Mouse (Mus musculus): ENCODE measurements around the gene Tnpo2.

The Tnpo2 gene

DNA sequence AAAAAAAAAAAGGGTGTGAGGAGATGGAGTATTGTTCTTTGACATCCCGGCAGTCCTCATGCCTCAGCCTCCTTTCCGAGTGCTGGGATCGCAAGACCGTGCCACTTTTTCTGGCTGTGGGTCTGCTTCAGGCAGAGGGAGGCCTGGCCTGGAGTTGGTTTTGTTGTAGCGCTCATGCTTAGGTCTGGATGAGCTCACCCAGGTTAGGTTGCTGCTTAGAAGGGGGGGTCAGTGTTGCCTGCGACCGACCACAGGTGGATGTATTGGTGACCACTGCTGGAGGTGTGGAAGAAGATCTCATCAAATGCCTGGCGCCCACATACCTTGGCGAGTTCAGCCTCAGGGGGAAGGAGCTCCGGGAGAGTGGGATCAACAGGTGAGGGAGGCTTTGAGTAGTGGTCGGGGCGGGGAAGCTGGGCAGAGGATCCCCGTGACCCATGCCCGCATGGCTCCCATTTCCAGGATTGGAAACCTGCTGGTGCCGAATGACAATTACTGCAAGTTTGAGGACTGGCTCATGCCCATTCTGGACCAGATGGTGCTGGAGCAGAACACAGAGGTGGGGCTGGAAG lies 36.4 kb downstream of the Tnpo2 start:
- DNase-seq (ENCODE audit: low read depth): no peak

DNA sequence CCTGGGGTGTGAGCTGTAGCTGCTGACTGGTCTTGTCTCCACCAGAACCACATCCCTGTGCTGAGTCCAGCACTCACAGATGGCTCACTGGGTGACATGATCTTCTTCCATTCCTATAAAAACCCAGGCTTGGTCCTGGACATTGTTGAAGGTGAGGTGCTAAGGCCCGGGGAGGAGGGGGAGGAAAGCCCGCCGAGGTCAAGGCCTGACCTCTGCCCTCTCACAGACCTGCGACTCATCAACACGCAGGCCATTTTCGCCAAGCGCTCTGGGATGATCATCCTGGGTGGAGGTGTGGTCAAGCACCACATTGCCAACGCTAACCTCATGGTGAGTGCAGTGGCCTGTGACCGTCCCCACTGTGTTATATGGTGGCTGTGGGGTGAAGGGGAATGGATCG lies 37.5 kb downstream of the Tnpo2 start:
- DNase-seq (ENCODE audit: low read depth): no peak

DNA sequence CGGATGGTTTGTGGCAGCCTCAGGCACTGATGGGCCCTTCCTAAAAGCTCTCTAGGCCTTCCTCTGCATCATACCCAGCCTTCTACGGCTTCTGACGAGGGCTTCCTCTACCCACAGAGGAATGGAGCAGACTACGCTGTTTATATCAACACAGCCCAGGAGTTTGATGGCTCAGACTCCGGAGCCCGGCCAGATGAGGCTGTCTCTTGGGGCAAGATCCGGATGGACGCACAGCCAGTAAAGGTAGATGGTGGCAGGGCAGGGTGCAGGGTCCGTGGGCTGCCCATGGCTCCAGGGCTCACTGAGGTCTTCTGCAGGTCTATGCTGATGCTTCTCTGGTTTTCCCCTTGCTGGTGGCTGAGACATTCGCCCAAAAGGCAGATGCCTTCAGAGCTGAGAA lies 37.9 kb downstream of the Tnpo2 start:
- DNase-seq (ENCODE audit: low read depth): no peak

DNA sequence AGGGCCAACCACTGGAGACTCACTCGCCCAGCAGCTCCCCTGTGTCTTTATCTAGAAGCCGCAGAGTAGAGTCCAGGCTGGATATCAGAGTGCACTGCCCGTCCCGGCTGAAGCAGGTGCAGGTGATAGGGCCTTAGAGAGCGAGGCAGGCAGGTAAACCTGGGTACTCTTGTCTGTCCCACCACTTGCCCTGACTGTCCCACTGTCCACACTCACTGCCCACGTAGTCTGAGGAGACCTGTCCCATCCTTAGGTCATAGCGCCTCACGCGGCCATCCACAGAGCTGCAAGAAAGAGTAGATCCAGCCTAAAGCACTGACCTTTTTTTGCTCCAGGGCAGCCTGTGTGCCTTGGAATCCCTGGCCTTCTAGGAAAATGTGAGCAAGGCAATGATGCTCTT lies 39.3 kb downstream of the Tnpo2 start:
- DNase-seq (ENCODE audit: low read depth): no peak

DNA sequence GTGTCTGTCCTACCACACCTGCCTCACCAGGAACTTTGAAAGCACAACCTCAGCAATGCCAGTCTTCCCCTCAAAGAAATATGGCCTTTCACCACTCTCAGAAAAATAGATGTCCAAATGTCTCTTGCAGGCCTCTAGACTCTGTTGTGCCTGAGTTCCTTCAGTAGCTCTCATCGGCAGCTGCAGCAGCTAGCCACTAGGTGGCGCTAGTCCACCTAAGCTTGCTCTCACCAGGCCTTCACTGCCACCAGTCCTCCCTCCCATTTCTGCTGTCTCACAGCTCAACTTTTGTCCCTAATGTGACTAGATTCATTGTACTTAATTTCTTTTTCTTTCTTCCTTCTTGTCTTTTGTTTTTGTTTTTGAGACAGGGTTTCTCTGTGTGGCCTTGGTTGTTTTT lies 40.3 kb downstream of the Tnpo2 start:
- DNase-seq (ENCODE audit: low read depth): peak; percentile 90

DNA sequence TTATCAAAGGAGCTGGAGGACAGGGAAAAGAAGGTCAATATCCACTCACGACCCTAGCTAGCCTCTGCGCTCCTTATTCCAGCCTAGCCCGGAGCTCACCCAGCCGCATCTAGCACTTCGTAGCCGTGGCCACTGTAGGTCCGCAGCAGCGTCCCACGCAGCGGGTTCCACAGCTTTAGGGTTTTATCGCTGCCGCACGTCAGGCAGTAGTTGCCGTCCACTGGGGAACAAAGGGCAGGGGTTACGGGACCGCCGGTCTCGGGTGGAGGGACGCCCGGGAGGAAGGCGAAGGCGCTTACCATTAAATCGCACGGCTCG lies 43.5 kb downstream of the Tnpo2 start:
- DNase-seq (ENCODE audit: low read depth): no peak

DNA sequence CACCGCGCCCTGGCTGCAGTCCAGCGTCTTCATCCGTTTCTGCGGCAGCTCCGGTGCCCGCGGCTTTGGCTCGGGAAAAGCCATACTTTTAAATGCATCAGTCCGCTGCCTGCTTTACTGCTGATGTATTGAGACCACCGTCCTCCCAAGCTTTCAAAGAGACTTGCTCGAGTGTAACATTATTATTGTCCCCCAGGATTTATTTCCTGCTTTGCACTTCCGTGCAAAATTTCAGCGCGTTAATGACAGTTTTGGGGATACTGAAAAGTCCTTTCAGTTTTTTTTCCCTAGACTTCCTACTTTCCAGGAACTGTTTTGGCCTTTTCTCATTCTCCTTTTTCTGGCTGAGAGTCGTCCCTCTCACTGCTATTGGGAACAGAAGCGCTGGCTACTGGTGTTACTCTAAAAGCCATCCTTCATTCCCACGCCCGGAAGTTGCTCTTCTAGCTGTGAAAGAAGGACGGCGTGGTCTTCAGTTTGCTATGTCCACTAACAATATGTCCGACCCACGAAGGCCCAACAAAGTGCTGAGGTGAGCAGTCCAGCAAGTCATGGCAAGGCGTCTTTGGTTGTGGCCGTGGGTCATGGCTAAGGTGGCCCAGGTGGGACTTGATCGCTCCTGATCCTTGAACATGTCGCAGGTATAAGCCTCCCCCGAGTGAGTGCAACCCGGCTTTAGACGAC lies 44.0 kb downstream of the Tnpo2 start, which contains the start of gene Wdr83os:
Gene Wdr83os (plus strand): TSS at position 209 of the 684 bp plus-strand sequence.
- DNase-seq (ENCODE audit: low read depth): peak; percentile 93

DNA sequence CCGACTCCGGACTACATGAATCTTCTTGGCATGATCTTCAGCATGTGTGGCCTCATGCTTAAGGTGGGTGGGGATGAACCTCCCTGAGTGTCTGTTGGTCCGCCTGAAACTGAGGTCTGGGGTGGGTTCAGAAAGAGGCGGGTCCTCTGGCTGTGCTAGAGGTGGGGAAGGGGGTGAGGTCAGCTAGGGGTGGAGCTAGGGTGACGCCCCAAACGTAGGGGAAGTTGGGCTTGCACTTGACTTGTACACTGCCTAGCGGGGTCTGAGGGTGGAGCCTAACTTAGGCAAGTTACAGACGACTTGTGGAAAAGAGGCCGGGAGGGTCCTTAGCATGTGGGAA lies 44.5 kb downstream of the Tnpo2 start, which contains the start of gene Wdr83:
Gene Wdr83 (minus strand): TSS at position 91 of the 340 bp plus-strand sequence.
- peak; percentile 83 for DNase-seq (ENCODE audit: low read depth)

DNA sequence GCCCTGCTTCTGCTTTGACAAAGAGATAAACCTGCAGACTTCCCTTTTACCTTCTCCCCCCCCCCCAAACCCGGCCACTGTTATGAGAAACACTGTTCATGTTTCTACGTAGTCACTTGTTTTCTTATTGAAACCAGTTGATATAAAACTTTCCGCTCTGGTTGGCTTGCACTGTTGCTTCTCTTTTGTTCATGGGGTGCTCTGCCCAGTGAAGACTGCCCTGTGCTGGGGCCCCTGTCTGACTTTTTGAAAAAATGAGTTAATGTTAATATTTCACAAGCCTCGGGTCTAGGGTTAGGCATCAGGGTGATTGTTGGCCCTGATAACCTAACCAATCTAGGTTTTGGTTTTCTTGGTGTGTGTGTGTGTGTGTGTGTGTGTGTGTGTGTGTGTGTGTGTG lies 45.5 kb downstream of the Tnpo2 start:
- DNase-seq (ENCODE audit: low read depth): peak; percentile 45

DNA sequence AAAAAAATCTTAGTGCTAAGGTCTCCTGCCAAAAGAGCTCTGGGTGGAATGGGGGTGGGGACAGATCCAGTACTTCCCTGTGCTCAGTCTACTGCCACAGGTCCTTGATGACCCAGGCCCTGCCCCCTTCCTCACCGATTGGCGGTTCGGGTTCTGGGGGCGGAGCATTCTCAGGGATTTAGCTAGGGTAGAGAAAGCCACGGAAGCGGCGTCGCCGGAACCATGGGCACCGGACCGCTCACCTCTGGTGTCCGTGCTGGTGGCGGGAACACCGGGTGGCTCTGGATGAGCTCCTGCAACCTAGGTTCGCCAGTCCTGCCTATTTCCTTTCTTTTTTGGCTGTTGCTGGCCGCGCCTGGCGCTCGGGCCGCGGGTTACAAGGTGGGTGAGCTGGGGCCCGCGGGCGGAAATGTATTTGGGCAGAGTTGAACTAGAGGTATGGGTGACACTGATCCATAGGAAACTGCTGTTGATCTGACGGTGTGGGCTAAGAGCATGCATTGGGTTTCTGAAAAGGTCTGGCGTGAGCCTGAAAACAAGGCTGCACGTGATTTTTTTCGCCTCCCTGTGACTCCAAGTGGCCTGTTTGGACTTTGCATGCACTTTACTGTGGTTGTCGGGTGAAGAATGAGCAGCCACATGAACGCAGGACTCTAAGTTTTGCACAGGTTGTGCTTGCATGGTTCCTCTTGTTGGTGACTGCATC lies 46.5 kb downstream of the Tnpo2 start, which contains the start of gene Man2b1:
Gene Man2b1 (plus strand): TSS at position 163 of the 706 bp plus-strand sequence.
- peak; percentile 96 for DNase-seq (ENCODE audit: low read depth)

DNA sequence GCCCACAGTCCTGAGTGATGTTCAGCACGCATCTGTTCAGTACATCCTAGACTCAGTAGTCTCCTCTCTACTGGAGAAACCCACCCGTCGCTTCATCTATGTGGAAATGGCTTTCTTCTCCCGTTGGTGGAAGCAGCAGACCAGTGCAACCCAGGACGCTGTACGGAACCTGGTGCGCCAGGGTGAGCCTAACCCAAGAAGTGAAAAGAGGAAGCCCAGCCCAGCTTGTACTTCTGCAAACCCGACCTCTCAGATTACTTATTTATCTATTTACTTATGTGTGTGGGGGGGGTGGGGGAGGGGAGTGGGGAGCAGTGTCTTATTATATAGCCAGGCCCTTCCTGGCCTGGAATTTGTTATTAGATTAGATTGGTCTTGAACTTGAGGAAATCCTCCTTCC lies 47.9 kb downstream of the Tnpo2 start:
- DNase-seq (ENCODE audit: low read depth): no peak

DNA sequence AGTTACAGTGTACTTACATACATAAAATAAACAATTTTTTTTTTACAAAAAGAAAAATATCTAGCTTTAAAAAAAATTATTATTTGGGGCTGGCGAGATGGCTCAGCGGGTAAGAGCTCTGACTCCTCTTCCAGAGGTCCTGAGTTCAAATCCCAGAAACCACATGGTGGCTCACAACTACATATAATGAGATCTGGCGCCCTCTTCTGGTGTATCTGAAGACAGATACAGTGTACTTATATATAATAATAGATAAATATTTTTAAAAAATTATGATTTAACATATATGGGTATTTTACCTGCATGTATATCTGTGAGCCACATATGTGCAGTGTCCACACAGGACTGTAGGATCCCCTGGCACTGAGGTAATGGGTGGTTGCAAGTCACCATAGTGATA lies 49.5 kb downstream of the Tnpo2 start:
- DNase-seq (ENCODE audit: low read depth): peak; percentile 67

DNA sequence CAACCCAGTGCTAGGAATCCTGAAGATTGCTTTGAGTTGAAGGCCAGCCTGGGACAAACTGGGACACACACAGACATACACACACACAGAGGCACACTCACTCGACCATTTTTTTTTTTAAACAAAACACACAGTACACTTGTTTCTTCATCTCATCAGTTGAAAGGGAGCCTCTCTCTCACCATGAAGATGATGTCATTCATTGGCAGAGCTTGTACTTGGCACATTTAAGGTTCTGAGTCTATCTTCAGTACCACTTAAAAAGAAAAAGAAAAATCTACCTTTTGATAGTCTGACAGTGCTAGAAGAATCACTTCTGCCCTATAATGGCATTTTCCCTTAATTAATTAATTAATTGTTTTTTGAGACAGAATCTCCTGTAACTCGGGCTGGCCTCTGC lies 52.1 kb downstream of the Tnpo2 start:
- DNase-seq (ENCODE audit: low read depth): no peak

DNA sequence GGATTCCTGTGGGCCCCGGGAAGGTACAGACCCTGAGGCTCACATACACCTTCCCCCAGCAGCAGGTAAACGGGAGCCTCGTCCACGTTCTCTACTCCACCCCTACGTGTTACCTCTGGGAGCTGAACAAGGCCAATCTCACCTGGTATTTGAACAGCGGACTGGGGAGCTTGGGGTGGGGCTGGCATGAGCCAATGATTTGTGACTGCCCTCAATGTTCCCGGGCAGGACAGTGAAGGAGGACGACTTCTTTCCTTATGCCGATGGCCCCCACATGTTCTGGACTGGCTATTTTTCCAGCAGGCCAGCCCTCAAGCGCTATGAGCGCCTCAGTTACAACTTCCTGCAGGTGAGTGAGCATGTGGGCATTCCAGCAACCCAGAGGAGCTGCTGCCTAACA lies 54.1 kb downstream of the Tnpo2 start:
- DNase-seq (ENCODE audit: low read depth): no peak

DNA sequence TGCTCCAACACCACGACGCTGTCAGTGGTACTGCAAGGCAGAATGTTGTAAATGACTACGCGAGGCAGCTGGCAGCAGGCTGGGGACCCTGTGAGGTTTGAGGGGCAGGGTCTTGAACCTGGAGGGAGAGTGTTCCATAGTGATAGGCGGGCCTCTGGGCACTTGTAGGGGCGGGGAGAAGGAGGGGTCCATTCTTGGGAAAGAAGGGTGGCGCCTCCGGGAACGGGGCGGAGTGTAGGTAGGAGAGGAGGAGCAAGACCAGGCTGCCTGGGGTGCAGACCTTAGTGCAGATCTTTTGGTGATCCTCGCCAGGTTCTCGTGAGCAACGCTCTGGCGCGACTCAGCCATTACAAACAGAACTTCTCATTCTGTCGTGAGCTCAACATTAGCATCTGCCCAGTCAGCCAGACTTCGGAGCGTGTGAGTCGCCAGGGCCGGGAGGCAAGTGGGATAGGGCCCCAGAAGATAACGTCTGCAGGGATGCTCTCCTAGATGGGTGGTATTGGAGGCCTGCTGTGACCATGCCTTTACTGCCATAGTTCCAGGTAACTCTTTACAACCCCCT lies 54.9 kb downstream of the Tnpo2 start:
- no peak for DNase-seq (ENCODE audit: low read depth)

DNA sequence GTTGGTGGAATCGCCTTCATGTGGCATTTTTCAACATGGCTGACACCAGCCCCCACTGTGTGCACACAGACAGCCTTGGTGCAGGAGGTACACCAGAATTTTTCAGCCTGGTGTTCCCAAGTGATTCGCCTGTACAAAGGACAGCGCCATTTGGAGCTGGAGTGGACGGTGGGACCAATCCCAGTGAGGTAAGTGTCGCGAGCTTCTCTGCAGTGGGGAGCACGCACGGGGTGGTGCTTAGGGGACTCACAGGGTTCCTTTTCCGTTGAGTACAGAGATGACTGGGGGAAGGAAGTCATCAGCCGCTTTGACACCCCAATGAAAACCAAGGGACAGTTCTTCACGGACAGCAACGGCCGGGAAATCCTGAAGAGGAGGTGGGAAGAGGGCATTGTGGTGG lies 58.3 kb downstream of the Tnpo2 start:
- DNase-seq (ENCODE audit: low read depth): no peak

DNA sequence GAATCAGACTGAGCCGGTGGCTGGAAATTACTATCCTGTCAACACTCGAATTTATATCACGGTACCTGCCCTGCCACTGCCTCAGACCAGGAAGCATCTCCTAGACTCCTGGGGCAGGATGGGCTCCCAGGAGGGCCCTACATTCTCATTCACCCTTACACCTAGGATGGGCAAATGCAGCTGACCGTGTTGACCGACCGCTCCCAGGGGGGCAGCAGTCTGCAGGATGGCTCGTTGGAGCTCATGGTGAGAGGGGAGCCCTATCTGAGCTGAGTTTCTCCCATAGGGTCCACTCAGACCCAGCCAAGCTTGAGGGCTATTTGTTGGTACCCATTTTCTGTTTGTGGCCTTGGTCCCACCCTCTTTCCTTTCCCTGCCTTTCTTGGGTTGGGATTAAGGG lies 58.9 kb downstream of the Tnpo2 start:
- no peak for DNase-seq (ENCODE audit: low read depth)

DNA sequence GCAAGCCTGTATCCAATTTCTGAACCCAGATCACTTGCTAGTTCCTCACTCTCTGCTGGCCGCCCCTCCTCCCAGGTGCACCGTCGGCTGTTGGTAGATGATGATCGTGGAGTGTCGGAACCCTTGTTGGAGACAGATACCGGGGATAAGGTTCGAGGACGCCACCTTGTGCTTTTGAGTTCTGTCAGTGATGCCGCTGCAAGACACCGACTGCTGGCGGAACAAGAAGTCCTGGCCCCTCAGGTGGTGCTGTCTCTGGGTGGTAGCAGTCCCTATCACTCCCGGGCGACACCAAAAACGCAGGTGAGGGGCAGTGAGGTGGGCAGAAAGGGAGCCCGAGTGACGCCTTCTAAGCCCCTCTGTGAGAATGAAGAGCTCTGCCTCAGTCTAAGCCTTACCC lies 59.5 kb downstream of the Tnpo2 start:
- DNase-seq (ENCODE audit: low read depth): no peak

DNA sequence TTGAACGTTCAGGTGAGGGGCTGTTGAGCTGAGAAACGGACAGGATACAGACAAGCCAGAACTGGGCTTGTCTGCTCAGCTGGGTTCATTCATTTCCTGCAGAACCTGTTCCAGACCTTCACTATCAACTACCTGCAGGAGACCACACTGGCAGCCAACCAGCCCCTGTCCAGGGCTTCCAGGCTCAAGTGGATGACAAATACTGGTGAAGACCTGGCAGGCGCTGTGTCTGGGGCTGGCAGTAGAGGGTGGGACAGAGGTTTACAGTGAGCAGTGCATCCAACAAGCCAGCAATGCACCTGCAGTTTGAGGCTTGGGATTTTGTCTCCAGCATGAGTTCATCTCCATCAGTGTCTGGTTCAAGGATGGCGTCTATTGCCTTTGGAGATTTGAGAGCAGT lies 60.1 kb downstream of the Tnpo2 start:
- no peak for DNase-seq (ENCODE audit: low read depth)

DNA sequence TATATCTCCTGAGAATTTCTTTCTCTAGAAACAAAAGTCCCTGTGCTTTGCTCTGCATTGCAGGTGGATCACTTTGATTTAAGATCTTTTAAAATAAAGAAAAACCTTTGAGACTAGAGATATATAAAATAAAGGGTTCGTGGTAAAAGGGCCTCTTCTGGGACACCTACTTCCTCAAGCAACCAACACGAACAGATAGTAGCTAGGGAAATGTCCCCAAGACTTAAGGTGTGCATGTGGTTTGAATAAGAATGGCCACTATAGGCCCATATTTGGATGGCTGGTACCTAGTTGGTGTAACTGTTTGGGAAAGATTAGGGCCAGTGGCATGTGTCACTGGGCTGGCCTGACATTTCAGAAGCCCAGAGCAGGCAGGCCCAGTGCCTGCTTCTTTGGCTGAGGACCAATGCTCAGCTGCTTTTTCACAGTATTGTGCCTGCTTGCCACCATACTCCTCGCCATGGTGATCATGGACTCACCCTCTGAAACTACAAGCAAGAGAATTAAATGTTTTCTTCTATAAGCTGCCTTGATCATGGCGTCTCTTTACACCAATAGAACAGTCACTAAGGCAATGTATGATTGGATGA lies 63.5 kb downstream of the Tnpo2 start:
- DNase-seq (ENCODE audit: low read depth): no peak
